Mouse (Mus musculus) cerebellum, adult 2 months (tissue): ENCODE results near the gene Hs2st1. TPM values are rescaled to one million over a fixed set of nuclear protein-coding genes. Genes with fewer than 3 reads are reported as not detected.

ENCODE experiments used
- DNase-seq, 2 experiments: peaks; one replicate each; pipeline ENCODE4 v3.0.0; 2021
- H3K27ac ChIP-seq: fragments of 200-500 bp; 2 replicates; pipeline ENCODE4 v1.5.1; 2012; ENCODE audit warnings: low read length, control low read depth, inconsistent platforms; ENCODE audit not compliant: insufficient read depth
- H3K27me3 ChIP-seq: fragments of 200-500 bp; 2 replicates; pipeline ENCODE4 v1.6.1; 2012; ENCODE audit warnings: inconsistent platforms, mild to moderate bottlenecking, low read length, moderate library complexity; ENCODE audit not compliant: control insufficient read depth, insufficient read depth
- H3K4me1 ChIP-seq: fragments of 200-500 bp; 2 replicates; pipeline ENCODE4 v1.6.1; 2011; ENCODE audit warnings: low read length; ENCODE audit not compliant: control insufficient read depth, insufficient read depth
- H3K4me3 ChIP-seq: fragments of 200-500 bp; replicated peaks from 2 replicates; pipeline ENCODE3; 2011; ENCODE audit warnings: mild to moderate bottlenecking, low read depth, low read length, control low read depth; ENCODE audit not compliant: insufficient read depth
- CTCF ChIP-seq: fragments of 200-500 bp; IDR thresholded peaks from 2 replicates; pipeline ENCODE4 v1.5.1; 2011; ENCODE audit warnings: low read depth, mild to moderate bottlenecking, control low read depth, low read length, moderate library complexity, borderline replicate concordance; ENCODE audit not compliant: insufficient read depth
- POLR2A ChIP-seq: fragments of 200-500 bp; IDR thresholded peaks from 2 replicates; pipeline ENCODE4 v1.6.1; 2011; ENCODE audit warnings: low read length, control low read depth, borderline replicate concordance; ENCODE audit not compliant: insufficient read depth
- WGBS: fragments of 180-500 bp; shearing (Covaris S2); methylation state at CpG from one replicate; pipeline ENCODE4 v1.1.7; 2018; 5-methylcytosine and 5-hydroxymethylcytosine counted together
- polyA plus RNA-seq: library from polyadenylated mRNA; depleted of rRNA; stranded (reverse); fragments of >200 nt; gene quantifications from 2 replicates; pipeline ENCODE4 v1.2.3, GENCODE M21; 2012

Gene Hs2st1
- polyA plus RNA-seq, 1 experiment: 15.4 TPM

DNA sequence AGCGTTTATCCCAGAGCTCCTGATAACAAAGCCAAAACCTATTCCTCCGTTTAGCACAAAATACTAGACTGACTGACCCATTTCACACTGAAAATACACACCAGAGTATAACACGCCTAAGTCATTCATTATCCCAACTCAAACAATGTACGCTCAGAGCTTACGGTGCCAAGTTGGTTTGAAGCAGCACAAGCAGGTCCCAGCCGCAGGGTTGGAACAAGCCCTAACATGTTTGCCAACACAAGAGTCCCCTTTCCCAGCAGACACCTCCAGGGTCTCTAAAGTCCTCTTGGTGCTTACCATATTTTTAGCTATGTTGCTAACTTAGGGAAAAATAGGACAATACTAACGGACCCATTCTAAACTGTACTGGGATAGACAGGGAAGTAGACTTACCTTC is 14.8 kb downstream of the Hs2st1 start:
- Histone ChIP-seq H3K4me3 (no peak overlapping the region), H3K27me3 (no peaks in the 10 kb centered on the region), H3K4me1 (peaks cover 3% of the 10 kb centered on the region; the same call in 1 of the 2 replicates), H3K27ac (no peak overlapping the region)
- no peak for TF ChIP-seq CTCF
- TF ChIP-seq POLR2A: no peak
- DNase-seq: peak in 1 of 2 experiments; percentile 3
- WGBS: 88% methylated on average over 7 of the region's 7 CpGs

- H3K4me3 ChIP-seq: no peak overlapping the region
- WGBS: 82% methylated on average over 9 of the region's 9 CpGs
- no peaks in the 10 kb centered on the region for H3K27me3 ChIP-seq
- peak in 1 of 2 experiments; percentile 4 for DNase-seq
- H3K27ac ChIP-seq: no peak overlapping the region
- no peak for TF ChIP-seq CTCF
- no peak for TF ChIP-seq POLR2A
- H3K4me1 ChIP-seq: peaks cover 3% of the 10 kb centered on the region; the same call in 1 of the 2 replicates
These were observed 15.5 kb downstream of the Hs2st1 start for GRCm38 (mm10) chr3:144554503-144554902.

GRCm38 (mm10) chr3:144553942-144554341 is 16.0 kb downstream of the Hs2st1 start:
- 63% methylated on average over 7 of the region's 7 CpGs for WGBS
- no peak overlapping the region for H3K4me3 ChIP-seq
- peak in 1 of 2 experiments; percentile 2 for DNase-seq
- TF ChIP-seq CTCF (no peak), POLR2A (no peak)
- H3K27ac ChIP-seq: no peak overlapping the region
- H3K4me1 ChIP-seq: peaks cover 3% of the 10 kb centered on the region; the same call in 1 of the 2 replicates
- no peaks in the 10 kb centered on the region for H3K27me3 ChIP-seq

DNA sequence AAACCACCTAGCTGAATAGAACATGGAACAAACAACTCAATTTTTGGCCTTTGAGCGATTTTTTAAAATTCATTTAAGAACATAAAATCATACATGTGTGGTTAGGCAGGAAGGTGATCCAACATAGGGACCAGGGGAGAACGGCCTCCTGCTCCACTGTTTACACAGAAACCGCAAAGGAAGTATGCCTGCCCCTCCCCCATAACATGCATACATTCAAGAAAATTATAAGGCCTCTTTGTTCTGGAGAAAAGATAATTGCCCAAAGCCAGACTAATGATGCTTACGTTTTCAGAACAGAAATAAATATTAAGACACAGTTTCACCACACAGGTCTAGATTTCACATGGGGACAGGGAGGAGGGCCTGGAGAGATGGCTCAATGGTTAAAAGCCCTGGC is 18.6 kb downstream of the Hs2st1 start:
- H3K27me3 ChIP-seq: no peaks in the 10 kb centered on the region
- peaks cover 7% of the 10 kb centered on the region for H3K4me1 ChIP-seq
- no peak overlapping the region for H3K4me3 ChIP-seq
- 88% methylated on average over 4 of the region's 4 CpGs for WGBS
- no peak for DNase-seq
- TF ChIP-seq POLR2A: no peak
- TF ChIP-seq CTCF: no peak
- no peak overlapping the region for H3K27ac ChIP-seq

DNA sequence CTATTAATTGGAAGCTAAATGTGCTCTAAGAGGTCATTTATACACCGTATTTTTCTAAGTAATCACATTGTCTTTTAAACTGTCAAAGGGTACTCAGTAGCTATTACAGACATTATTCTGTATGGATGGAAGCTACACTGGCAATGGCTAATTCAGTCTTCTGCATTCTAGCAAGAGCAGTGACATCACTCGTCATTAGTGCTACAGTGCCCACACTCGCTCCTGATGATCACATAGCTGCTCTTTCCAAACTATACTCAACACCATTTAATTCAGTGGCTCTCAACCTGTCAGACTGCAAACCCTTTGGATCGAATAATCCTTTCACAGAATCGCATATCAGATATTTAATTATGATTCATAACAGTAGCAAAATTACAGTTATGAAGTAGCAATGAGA is 19.3 kb downstream of the Hs2st1 start:
- Histone ChIP-seq H3K27ac (no peak overlapping the region), H3K4me1 (peaks cover 8% of the 10 kb centered on the region), H3K4me3 (no peak overlapping the region), H3K27me3 (no peaks in the 10 kb centered on the region)
- DNase-seq: no peak
- WGBS: 86% methylated on average over 5 of the region's 5 CpGs
- TF ChIP-seq POLR2A (no peak), CTCF (no peak)

DNA sequence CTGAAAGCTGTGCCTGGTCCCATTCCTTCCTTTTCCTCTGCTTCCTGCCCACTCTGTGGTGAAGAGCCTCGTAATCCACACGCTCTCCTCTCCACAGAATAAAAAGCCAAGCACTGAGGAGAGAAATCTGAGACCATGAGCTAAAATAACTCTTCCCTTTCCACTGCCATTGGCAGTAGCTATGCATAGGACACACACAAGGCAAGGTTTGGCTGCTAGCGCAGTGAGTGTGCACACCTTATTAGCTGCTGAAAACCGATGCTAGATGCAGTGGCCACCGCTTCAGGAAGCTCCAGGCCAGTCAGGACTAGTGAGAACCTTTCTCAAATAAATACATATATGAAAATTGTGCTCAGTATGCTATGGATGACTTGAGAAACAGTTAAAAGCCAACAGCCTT is 19.9 kb downstream of the Hs2st1 start:
- DNase-seq: no peak
- H3K4me1 ChIP-seq: peaks cover 8% of the 10 kb centered on the region
- WGBS: 96% methylated on average over 5 of the region's 5 CpGs
- no peak for TF ChIP-seq CTCF
- TF ChIP-seq POLR2A: no peak
- no peak overlapping the region for H3K27ac ChIP-seq
- H3K27me3 ChIP-seq: no peaks in the 10 kb centered on the region
- H3K4me3 ChIP-seq: no peak overlapping the region

- DNase-seq: peak in 1 of 2 experiments; percentile 7
- no peak overlapping the region for H3K4me3 ChIP-seq
- peaks cover 8% of the 10 kb centered on the region for H3K4me1 ChIP-seq
- H3K27me3 ChIP-seq: no peaks in the 10 kb centered on the region
- TF ChIP-seq POLR2A (no peak), CTCF (no peak)
- 73% methylated on average over 7 of the region's 7 CpGs for WGBS
- no peak overlapping the region for H3K27ac ChIP-seq
These were observed 21.7 kb downstream of the Hs2st1 start for GRCm38 (mm10) chr3:144548186-144548845.

GRCm38 (mm10) chr3:144546490-144546889 is 23.5 kb downstream of the Hs2st1 start:
- no peak overlapping the region for H3K27ac ChIP-seq
- no peak for DNase-seq
- TF ChIP-seq POLR2A (no peak), CTCF (no peak)
- WGBS: 9% methylated on average over 4 of the region's 4 CpGs
- H3K4me1 ChIP-seq: peaks cover 8% of the 10 kb centered on the region
- H3K4me3 ChIP-seq: no peak overlapping the region
- no peaks in the 10 kb centered on the region for H3K27me3 ChIP-seq
